Mouse (Mus musculus): Measurements from ENCODE around the gene Kmo. TPM values are rescaled to one million over a fixed set of nuclear protein-coding genes. Genes with fewer than 3 reads are reported as not detected.

Kmo gene
- polyA plus RNA-seq, 1 experiment = 11.4 TPM

DNA sequence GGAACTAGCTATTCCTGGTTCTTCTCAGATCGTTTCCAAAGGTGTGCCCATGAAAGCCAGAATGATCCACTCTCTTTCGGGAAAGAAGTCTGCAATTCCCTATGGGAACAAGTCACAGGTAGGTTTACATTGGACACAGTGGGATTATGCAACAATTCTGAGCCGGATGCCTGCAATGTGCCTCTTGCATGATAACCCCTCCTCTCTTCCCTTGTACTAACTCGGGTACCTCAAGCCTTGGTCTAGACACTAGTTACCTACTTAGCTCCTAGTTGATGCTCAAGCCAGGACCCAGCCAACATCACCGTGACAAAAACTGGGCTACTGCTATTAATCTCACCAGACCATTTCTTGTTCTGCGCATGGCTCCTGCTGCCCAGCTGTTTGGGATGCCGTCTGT lies 18.9 kb downstream of the Kmo start:
- 61% methylated on average over 7 of the region's 7 CpGs for WGBS
- no peak overlapping the region for H3K4me3 ChIP-seq (replicated peaks; ENCODE audit: control insufficient read depth, low read depth, low read length)
- H3K4me1 ChIP-seq (ENCODE audit: control insufficient read depth, insufficient read depth, low read length) = peaks cover 19% of the 10 kb centered on the region
- TF ChIP-seq POLR2A (IDR thresholded peaks at IDR 0.05; ENCODE audit: borderline replicate concordance, control insufficient read depth, low read depth, low read length) (no peak), CTCF (IDR thresholded peaks at IDR 0.05; ENCODE audit: control insufficient read depth, insufficient read depth, low read length) (no peak)
- no peak overlapping the region; the same call in 1 of the 2 replicates for H3K27ac ChIP-seq (ENCODE audit: control insufficient read depth, insufficient read depth, low read depth, low read length, poor library complexity)

GRCm38 (mm10) chr1:175640435-175641150 lies 20.4 kb downstream of the Kmo start:
- TF ChIP-seq CTCF (IDR thresholded peaks at IDR 0.05; ENCODE audit: control insufficient read depth, insufficient read depth, low read length) (no peak), POLR2A (IDR thresholded peaks at IDR 0.05; ENCODE audit: borderline replicate concordance, control insufficient read depth, low read depth, low read length) (no peak)
- H3K4me3 ChIP-seq (replicated peaks; ENCODE audit: control insufficient read depth, low read depth, low read length) = no peak overlapping the region
- peak overlapping the region; percentile 71; the same call in 1 of the 2 replicates for H3K27ac ChIP-seq (ENCODE audit: control insufficient read depth, insufficient read depth, low read depth, low read length, poor library complexity)
- H3K4me1 ChIP-seq (ENCODE audit: control insufficient read depth, insufficient read depth, low read length) = peaks cover 19% of the 10 kb centered on the region
- WGBS = 25% methylated on average over 6 of the region's 6 CpGs

DNA sequence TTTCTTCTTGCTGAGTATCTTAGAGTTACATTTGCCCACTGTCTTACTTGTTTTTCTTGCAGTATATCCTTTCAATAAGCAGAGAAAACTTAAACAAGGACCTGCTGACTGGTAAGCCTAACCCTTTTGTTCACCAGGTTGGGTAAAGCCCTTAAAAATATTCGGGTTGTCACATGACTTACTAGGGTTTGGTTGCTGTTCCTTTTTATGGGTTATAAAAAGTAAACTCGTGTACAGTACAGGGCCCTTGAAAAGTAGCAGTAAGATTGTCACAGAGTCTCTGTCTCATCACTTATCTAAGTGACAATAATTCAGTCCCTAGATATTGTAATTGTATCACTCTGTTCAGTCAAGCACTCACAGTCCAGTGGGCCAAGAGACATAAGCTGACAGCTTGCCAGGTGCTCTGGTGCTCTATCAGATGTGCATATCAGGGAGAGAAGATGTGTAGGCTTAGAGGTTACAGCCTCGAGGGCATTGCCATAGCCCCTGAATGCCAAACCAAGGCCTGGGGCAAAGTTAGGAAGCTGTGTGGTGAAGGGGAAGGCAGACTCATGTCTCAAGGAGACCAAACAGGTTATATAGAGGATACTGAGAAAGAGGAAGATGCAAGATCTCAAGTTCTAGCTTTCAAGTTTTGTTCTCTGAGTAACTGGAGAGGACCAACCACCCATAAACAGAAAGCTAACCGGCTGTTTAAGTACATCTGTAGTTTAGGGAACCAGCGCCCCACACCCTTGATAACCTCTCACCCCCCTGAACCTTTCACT lies 23.5 kb downstream of the Kmo start:
- TF ChIP-seq POLR2A (IDR thresholded peaks at IDR 0.05; ENCODE audit: borderline replicate concordance, control insufficient read depth, low read depth, low read length) = no peak
- no peak for TF ChIP-seq CTCF (IDR thresholded peaks at IDR 0.05; ENCODE audit: control insufficient read depth, insufficient read depth, low read length)
- WGBS = 19% methylated on average over 5 of the region's 5 CpGs
- H3K4me1 ChIP-seq (ENCODE audit: control insufficient read depth, insufficient read depth, low read length) = peaks cover 14% of the 10 kb centered on the region
- H3K27ac ChIP-seq (ENCODE audit: control insufficient read depth, insufficient read depth, low read depth, low read length, poor library complexity) = peak overlapping the region; percentile 89
- no peak overlapping the region for H3K4me3 ChIP-seq (replicated peaks; ENCODE audit: control insufficient read depth, low read depth, low read length)

DNA sequence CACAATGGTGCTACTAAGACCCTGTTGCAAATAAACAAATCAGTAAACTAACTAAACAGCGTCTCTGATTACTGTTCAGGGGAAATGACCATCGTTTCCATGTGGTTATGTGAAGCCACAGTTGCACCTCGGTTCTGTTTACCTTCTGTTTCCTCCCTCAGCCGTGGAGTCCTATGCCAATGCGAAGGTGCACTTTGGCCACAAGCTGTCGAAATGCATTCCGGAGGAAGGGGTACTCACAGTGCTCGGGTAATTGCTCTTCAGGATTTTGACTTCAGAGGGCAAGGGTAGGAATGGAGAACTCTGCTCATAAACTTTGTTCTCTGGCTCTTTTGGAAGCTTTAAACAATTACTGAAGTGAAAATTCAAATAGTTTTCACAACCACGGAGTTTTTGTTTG lies 26.8 kb downstream of the Kmo start:
- Histone ChIP-seq H3K4me1 (ENCODE audit: control insufficient read depth, insufficient read depth, low read length) (peaks cover 2% of the 10 kb centered on the region; the same call in 1 of the 2 replicates), H3K4me3 (replicated peaks; ENCODE audit: control insufficient read depth, low read depth, low read length) (no peak overlapping the region), H3K27ac (ENCODE audit: control insufficient read depth, insufficient read depth, low read depth, low read length, poor library complexity) (no peak overlapping the region)
- WGBS = 15% methylated on average over 9 of the region's 9 CpGs
- TF ChIP-seq POLR2A (IDR thresholded peaks at IDR 0.05; ENCODE audit: borderline replicate concordance, control insufficient read depth, low read depth, low read length) (no peak), CTCF (IDR thresholded peaks at IDR 0.05; ENCODE audit: control insufficient read depth, insufficient read depth, low read length) (no peak)

DNA sequence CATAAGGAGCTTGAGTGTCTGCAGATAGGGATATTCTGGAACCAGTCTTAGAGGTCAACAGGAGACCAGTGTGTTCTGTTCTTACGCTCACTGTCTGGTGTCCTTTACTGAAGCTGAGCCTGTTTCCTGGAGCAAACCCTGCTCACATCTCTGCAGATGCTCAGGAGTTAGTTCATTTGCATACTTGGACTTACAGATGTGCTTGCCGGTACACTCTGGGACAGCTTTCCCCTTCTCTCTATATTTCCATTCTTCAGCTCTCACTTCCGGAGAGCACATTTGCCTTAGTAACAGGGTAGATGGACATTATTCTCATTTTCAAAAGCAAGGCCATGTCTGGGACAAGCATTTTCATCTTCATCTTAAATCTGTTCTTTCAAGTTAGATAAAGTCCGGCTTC lies 28.4 kb downstream of the Kmo start:
- TF ChIP-seq POLR2A (IDR thresholded peaks at IDR 0.05; ENCODE audit: borderline replicate concordance, control insufficient read depth, low read depth, low read length) (no peak), CTCF (IDR thresholded peaks at IDR 0.05; ENCODE audit: control insufficient read depth, insufficient read depth, low read length) (no peak)
- 90% methylated on average over 4 of the region's 4 CpGs for WGBS
- Histone ChIP-seq H3K4me3 (replicated peaks; ENCODE audit: control insufficient read depth, low read depth, low read length) (no peak overlapping the region), H3K4me1 (ENCODE audit: control insufficient read depth, insufficient read depth, low read length) (peaks cover 2% of the 10 kb centered on the region; the same call in 1 of the 2 replicates), H3K27ac (ENCODE audit: control insufficient read depth, insufficient read depth, low read depth, low read length, poor library complexity) (no peak overlapping the region)

- no peaks in the 10 kb centered on the region; the same call in 1 of the 2 replicates for H3K4me1 ChIP-seq (ENCODE audit: control insufficient read depth, insufficient read depth, low read length)
- TF ChIP-seq POLR2A (IDR thresholded peaks at IDR 0.05; ENCODE audit: borderline replicate concordance, control insufficient read depth, low read depth, low read length) (no peak), CTCF (IDR thresholded peaks at IDR 0.05; ENCODE audit: control insufficient read depth, insufficient read depth, low read length) (no peak)
- WGBS = 32% methylated on average over 4 of the region's 4 CpGs
- H3K27ac ChIP-seq (ENCODE audit: control insufficient read depth, insufficient read depth, low read depth, low read length, poor library complexity) = peak overlapping the region; percentile 79; the same call in 1 of the 2 replicates
- H3K4me3 ChIP-seq (replicated peaks; ENCODE audit: control insufficient read depth, low read depth, low read length) = no peak overlapping the region
Observed at GRCm38 (mm10) chr1:175659900-175660299, 39.7 kb downstream of the Kmo start.

GRCm38 (mm10) chr1:175668666-175669405 lies 48.7 kb downstream of the Kmo start:
- no peak overlapping the region for H3K27ac ChIP-seq (ENCODE audit: control insufficient read depth, insufficient read depth, low read depth, low read length, poor library complexity)
- 54% methylated on average over 5 of the region's 5 CpGs for WGBS

DNA sequence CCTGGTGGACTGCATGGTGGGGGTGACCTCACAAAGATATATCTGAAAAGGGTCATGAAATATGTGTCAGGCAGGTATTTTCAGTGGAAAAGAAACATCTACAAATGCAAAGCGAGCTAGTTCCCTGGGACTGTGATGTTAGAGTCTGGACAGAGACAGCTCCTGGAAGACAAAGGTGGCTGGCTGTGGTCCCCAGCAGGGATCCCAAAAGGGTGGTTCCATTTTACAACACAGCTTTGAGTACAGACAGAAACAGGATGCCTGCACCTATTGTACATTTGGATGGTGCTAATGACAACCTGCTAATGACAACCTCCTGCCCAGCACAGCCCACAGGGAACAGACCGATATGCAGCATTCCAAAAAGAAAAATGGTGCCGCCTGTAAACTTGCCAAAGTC lies 49.3 kb downstream of the Kmo start:
- WGBS = 83% methylated on average over 3 of the region's 3 CpGs
- Histone ChIP-seq H3K4me3 (replicated peaks; ENCODE audit: control insufficient read depth, low read depth, low read length) (no peak overlapping the region), H3K4me1 (ENCODE audit: control insufficient read depth, insufficient read depth, low read length) (no peaks in the 10 kb centered on the region), H3K27ac (ENCODE audit: control insufficient read depth, insufficient read depth, low read depth, low read length, poor library complexity) (no peak overlapping the region)
- TF ChIP-seq CTCF (IDR thresholded peaks at IDR 0.05; ENCODE audit: control insufficient read depth, insufficient read depth, low read length) = no peak
- no peak for TF ChIP-seq POLR2A (IDR thresholded peaks at IDR 0.05; ENCODE audit: borderline replicate concordance, control insufficient read depth, low read depth, low read length)

More at GRCm38 (mm10) chr1:175668666-175669405, 48.7 kb downstream of the Kmo start:
- no peak overlapping the region for H3K4me3 ChIP-seq (replicated peaks; ENCODE audit: control insufficient read depth, low read depth, low read length)
- TF ChIP-seq CTCF (IDR thresholded peaks at IDR 0.05; ENCODE audit: control insufficient read depth, insufficient read depth, low read length) = no peak
- TF ChIP-seq POLR2A (IDR thresholded peaks at IDR 0.05; ENCODE audit: borderline replicate concordance, control insufficient read depth, low read depth, low read length) = no peak
- H3K4me1 ChIP-seq (ENCODE audit: control insufficient read depth, insufficient read depth, low read length) = no peaks in the 10 kb centered on the region
